Mouse (Mus musculus) kidney, postnatal 36 days (tissue): ENCODE results near the gene Cdc42se2.
A peak's percentile ranks its signal among the peaks of the same experiment; 100 is the strongest.

Experiments used
- DNase-seq, 2 experiments: peaks; one replicate each; pipeline ENCODE4 v3.0.0; 2021 to 2022; ENCODE audit warnings: mixed read lengths in 2 of 2

Cdc42se2 gene

DNA sequence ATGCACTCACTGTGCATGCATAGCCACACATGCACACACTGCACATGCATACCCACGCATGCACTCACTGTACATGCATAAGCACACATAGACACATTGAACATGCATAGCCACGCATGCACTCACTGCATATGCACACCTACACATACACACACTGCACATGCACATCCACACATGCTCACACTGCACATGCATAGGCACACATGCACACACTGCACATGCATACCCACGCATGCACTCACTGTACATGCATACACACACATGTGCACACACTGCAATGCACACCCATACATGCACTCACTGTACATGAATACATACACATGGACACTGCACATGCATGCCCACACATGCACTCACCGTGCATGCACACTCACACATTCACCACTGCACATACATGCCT is 4.0 kb upstream of the Cdc42se2 start:
- DNase-seq = no peak

- DNase-seq = peak; percentile 50 to 72
Measured at GRCm38 (mm10) chr11:54786858-54787487, 502 bp downstream of the Cdc42se2 start.

DNA sequence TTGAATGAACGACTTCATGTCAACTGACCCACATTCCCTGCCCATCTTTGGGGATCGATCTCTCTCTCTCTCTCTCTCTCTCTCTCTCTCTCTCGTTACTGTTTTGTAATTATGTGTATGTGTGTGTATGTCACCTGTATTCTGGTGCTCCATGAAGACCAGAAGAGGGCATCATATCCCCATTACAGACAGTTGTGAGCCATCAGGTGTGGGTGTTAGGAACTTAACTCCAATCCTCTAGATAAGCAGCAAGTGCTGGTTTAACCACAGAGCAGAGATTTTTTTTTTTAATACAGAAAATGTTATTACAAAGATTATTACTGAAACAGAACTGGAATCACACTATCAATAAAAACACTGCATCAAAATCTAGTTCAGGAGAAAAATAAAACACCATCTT is 1.9 kb downstream of the Cdc42se2 start:
- DNase-seq = no peak

DNA sequence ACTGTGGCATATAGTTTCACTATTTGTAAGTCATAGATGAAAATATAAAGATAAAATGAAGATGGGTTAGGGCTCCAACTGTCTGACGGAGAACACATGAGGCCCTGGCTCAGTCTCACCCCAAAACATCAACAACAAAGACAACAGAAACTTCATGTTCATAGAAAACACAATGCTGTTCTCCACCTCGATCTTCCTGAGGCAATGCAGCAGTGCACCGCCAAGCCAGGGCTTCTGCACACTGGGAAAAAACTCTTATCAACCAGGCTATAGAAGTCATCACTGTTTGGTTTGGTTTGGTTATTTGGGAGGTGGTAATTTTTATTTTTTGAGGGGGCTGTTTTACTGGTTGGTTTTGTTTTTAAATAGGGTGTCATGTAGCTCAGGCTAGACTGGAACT is 3.0 kb downstream of the Cdc42se2 start:
- DNase-seq = no peak

DNA sequence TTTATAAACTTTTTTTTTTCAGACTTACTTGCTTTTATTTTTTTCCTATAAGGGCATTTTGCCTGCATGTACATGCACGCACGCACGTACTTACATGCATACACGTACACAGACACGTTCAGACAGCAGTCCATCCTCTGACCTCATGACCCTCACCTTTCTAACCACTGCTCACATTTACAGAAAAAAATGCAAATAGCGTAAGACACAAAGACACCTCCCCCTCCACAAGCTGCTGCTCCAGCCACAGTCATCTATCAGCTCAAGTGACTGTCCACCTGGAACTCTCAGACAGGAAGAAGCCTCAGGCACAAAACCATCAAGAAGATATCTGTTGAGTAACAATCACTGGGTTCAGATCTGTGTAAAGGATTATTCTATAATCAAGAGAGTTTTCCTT is 5.2 kb downstream of the Cdc42se2 start:
- no peak for DNase-seq

DNA sequence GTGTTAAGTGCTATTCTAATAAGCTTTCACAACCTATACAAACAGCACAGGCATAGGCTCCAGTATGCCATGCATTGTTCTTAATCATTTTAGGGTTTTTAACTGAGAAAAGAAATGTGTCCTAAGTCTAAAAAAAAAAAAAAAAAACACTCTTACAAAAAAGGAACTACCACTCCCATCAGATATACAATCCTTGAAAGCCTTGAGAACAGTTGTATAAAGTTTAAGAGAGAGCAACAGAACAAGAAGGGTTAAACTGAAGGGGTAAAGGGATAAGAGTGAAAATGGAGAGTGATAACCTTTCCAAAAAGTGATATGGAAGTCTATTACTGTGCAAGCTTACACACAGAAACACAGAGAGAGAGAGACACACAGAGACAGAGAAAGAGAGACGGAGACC is 7.5 kb downstream of the Cdc42se2 start:
- no peak for DNase-seq

DNA sequence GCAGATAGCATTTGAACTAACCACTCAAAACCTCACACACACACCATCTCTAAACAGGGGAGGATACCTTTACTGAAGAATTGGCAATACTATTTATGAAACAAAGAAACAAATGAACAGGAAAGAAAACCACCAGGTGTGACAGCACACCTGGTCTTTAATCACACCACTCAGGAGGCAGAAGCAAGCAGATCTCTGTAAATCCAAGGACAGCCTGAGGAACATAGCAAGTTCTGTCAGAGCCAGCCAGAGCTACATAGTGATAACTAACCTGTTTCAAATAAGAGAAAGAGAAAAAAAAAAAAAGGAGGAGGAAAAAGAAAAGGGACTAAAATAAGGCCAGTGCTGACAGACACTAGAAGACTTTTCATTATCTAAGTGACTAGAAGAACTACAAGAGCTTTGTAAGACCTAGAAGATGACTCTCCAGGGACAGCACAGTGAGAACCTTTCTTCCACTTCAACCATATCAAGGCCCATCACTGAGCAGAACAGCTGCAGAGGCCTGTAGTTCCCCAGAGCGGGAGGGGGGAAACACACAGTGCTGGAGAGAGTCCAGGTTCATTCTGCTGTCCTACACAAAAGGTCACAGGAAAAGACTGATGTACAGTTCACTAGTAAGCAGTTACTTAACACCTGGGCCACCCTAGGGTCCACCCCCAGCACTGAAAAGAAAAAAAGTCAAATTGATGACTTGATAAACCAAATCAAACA is 9.2 kb downstream of the Cdc42se2 start:
- peak; percentile 35 for DNase-seq

DNA sequence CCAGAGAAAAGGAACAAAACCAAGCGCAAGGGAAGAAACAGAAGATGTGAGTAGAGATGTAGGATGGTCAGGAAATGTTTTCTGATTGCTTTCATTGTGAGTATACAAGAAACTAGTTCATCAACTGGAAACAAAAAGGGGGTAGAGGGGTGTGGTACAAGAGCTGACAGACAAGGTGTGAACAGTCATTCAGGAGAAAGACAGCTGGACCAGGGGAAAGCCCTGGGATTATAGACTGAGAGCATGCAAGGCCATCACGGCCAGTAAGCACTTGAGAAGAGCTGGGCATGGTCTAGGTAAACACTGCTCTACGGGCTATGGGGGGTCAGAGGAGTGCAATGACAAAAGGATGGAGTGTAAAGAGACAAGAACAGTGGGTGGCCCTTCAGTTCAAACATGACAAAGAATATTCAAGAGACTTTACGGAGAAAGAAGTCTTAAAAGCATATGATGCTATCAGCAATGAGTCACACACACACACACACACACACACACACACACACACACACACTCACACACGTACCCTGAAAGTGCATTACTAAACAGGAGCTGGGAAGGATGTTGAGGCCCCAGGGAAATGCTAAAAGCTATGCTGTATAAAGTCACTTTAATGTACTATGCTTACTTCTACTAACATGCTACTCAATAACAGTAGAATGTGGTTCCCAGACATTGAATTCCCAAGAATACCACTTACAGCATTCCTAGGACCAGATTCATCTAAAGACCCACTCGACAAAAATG is 9.9 kb downstream of the Cdc42se2 start:
- no peak for DNase-seq

DNA sequence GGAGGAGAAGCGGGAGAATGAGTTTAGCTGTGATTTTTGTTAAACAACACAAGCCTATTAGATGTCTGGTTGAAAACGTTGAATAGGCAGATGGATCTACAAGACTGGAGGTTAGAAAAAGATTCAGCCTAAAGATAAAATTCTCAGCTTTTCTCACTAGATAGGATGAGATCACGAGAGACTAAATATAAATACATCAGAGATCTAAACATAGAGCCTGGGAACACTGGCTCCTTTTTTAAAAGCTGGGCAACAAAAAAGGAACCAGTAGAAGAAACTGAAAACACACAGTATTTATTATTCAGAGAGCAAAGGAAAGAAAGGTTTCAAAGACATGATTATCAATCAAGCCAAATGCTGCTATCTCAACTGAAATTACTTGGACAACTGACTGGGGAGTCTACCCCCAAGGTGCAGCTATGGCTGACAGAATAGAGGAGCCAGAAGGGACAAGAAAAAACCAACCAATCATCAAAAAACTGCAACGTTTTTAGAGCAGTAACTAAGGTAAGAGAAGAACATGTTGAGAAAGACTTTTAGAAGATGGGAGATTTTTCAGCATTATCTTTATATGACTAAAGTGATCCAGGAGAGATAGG is 10.6 kb downstream of the Cdc42se2 start:
- DNase-seq = no peak

DNA sequence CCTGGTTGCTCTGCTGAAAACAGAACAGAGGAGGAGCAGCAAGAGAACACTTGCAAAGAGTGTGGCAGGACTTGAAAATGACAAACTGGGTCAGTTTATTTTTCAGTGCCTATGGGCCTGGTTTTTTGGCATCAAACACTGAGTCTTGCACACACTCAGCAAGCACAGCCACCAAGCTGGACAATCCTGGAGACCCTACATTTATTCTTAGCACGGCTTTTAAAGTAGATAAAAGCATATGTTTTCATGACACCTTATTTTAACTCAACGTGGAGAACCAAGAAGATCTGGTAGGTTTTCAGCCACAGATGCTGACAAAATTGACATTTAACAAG is 11.1 kb downstream of the Cdc42se2 start:
- DNase-seq = no peak

- no peak for DNase-seq
Measured at GRCm38 (mm10) chr11:54775628-54776366, 11.7 kb downstream of the Cdc42se2 start.

DNA sequence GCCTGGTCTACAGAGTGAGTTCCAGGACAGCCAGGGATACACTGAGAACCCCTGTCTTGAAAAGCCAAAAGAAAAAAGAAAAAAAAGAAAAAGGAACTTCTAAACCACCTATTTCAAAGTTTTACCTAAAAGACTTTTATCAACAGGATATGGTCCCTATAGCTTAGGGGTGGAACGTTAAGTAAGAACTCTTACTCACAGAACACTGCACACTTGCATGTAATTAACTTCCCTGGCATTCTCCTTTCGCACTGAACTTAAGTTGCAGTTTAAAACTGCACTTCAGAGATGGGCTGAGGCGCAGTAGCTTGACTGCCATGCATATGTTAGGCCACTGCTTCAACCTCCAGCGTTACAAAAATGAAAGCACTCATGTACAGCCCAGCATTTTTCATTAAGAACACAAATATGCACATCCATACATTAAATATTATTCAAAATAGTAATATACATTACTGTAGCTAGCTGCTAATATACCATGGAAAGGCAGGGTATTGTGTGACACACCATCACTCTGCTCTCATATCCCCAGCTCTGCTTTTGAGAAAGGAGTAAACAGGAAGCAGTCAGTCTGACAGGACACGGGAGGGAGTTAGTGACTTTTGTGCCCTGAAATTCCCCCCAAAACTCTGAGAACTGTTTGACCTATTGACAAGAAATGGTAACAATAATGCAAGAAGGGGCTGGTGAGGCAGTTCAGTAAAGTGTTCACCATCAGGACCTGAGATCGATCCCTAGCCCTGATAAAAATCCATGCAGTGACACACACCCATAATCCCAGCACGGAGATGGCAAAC is 13.0 kb downstream of the Cdc42se2 start:
- no peak for DNase-seq

DNA sequence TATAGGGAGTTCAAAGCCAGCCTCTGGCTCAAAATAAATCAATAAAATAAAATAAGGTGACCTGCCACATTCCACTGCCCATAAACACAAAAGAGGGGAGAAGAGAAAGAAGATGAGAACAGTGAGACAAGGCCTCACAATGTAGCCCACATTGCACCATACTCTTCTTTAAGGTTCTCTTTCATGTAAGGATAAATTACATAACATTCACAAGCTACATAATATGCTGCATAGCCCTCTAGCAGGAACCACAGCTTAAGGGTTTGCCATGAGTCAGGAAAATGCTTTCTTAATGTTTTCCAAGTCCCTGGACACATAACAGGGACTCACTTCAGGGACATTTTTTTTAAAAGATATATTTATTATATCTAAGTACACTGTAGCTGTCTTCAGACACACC is 15.9 kb downstream of the Cdc42se2 start:
- no peak for DNase-seq

DNA sequence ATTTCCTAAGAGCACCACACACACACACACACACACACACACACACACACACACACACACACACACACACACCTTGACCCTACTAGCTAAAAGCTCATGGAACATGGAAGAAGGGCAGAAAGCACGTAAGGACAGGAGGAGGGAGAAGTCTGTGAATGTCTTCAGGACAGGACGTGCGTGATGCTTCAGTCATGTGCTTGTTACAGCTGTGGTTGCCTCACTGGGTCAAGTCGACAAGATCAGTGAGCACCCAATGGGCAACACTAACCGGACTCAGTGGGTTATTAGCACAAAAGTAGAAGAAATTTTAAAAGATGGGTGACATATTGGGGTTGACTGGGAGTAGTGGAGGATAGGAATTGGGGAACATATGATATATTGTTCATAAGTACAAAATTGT is 17.6 kb downstream of the Cdc42se2 start:
- DNase-seq = no peak

DNA sequence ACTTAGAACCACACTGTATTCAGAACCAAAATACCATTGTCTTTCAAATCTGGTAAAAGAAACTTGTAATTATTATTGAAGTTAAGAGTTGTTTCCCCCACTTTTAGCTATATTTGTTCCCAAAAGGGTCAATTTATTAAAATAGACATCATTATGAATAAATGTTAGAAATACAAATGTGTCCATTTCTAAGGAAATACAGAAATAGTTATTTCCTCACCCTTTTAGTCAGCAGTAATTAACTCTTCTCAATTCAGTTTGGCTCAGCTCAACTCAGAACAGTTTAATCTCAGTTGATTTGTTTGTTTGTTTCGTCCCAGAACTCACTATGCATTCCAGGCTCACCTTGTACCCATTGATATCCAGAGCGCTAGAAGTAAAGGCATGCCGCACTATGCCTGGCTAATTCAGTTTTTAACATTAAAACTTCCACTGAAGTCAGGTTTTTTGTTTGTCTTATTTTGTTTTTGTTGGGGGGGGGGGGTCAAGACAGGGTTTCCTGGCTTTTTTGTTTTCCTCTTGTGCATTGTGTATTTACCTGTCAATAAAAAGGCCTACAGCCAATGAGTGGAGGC is 19.3 kb downstream of the Cdc42se2 start:
- DNase-seq = no peak

GRCm38 (mm10) chr11:54764759-54765158 is 22.7 kb downstream of the Cdc42se2 start:
- DNase-seq = no peak

DNA sequence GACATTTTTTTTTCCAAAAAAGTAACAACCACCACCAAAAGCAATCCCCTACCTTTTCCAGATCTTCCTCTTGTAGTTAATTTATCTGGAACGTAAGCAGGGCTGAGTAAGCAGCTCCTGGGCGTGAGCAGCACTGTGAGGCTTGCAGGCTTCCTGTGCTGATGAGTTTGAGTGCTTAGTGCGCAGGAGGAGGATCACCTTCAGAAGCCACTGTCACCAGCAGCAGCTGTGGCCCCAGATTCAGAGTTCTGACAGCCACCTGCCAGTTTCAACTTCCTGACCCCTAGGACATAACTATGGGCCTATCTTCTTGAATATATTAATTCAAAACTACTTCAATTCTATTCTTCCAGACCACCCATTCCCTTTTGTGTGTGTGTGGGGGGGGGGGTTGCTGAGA is 23.4 kb downstream of the Cdc42se2 start:
- no peak for DNase-seq

- DNase-seq = no peak
Measured at GRCm38 (mm10) chr11:54762735-54763134, 24.7 kb downstream of the Cdc42se2 start.

- peak; percentile 17 to 41 for DNase-seq
Measured at GRCm38 (mm10) chr11:54757993-54758392, 29.5 kb downstream of the Cdc42se2 start.

- DNase-seq = no peak
Measured at GRCm38 (mm10) chr11:54755148-54755664, 32.3 kb downstream of the Cdc42se2 start.

DNA sequence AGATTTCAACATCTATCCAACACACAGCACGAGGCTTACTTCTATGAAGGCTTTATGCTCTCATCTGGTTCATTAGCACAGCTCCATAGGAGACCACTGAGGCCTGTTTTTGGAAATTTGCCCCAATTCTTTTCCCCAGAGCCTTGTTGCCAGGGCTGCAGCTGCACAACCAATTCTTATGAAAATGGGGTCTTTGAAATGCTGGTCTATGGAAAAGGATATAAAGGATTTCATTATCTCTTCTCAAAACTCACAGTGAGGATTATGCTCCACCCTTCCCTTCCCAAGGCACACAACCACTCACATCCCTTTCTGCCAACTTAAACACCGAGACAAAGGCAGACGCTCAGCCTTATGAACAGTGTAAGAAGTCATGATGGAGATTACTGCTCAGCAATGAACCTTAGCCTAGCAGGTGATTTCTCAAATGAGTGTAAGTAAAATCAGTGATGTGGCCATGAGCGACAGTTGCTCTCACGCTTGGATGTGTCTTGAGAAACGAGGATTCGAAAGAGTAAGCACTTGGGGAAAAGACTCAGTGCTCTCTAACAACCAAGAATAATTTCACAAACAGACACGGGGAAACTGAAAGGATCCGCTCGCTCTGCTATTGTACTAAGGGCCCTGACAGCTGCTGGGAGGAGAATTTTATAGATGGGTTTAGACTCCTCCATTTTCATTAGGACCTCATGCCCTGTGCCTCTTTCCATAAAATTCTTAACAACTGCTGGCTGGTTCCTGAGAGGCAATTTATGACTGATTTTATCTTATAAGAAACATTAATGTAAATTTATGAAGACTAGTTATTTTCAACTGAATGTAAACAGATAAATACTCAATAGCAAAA is 33.0 kb downstream of the Cdc42se2 start:
- no peak for DNase-seq
